Mouse (Mus musculus): Measurements from ENCODE around the gene Sart1. TPM values are rescaled to one million over a fixed set of nuclear protein-coding genes. Genes with fewer than 3 reads are reported as not detected.

The Sart1 gene
- total and polyA plus RNA-seq, 3 experiments, result 40.5 to 183 (median 75.5) TPM

- peaks cover 3% of the 10 kb centered on the region; the same call in 1 of the 2 replicates for H3K27me3 ChIP-seq (ENCODE audit: insufficient read depth, low read length)
- TF ChIP-seq CTCF (IDR thresholded peaks at IDR 0.05; ENCODE audit: low read depth, low read length) (no peak), GATA1 (IDR thresholded peaks at IDR 0.05; ENCODE audit: borderline replicate concordance, low read length) (no peak), TAL1 (conservative IDR thresholded peaks at IDR 0.05; ENCODE audit: low read depth, low read length) (no peak), GATA2 (IDR thresholded peaks at IDR 0.05; ENCODE audit: borderline replicate concordance, low read depth, low read length) (no peak), POLR2AphosphoS5 (IDR thresholded peaks at IDR 0.05; ENCODE audit: insufficient replicate concordance, low read depth, low read length) (no peak)
- DNase-seq (ENCODE audit: low spot score), result no peak
- peaks cover 55% of the 10 kb centered on the region for H3K36me3 ChIP-seq (replicated peaks)
- ATAC-seq (ENCODE audit: extremely low read depth, insufficient number of reproducible peaks, low FRiP score, poor library complexity, severe bottlenecking), result no peak
- H3K4me3 ChIP-seq (ENCODE audit: low read depth, low read length), result no peak overlapping the region
- H3K4me1 ChIP-seq (ENCODE audit: insufficient read depth, low read depth, low read length), result peaks cover 28% of the 10 kb centered on the region
- no peaks in the 10 kb centered on the region for H3K9me3 ChIP-seq (replicated peaks)
These were observed 31.1 kb upstream of the Sart1 start for GRCm38 (mm10) chr19:5419630-5420029.

DNA sequence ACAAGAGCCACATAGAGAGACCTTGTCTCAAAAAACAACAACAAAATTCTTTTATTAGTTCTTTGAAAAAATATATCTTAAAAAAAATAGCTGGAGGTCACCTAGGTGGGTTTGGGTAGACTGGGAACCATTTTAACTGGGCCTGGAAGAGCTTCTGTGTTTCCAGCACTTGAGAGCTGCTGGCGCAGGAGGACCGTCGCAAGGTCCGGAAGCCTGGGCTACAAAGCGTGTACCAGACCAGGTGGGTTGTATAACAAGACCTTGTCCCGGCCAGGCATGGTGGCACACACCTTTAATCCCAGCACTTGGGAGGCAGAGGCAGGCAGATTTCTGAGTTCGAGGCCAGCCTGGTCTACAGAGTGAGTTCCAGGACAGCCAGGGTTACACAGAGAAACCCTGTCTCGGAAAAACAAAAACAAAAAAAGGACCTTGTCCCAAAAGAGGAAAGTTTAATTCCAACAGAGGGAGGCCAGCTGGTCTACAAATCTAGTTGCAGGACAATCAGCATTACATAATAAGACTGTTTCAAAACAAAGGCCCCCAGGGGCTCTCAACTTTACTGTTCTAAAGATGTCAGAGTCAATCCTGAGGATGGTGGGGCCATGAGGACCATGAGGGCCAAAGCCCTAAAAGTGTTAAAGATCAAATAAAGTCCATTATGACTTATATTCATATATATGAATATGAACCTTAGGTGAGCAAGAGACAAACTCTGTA, 30.4 kb upstream of the Sart1 start:
- DNase-seq (ENCODE audit: low spot score) (no peak), ATAC-seq (ENCODE audit: extremely low read depth, insufficient number of reproducible peaks, low FRiP score, poor library complexity, severe bottlenecking) (no peak)
- Histone ChIP-seq H3K27me3 (ENCODE audit: insufficient read depth, low read length) (peaks cover 6% of the 10 kb centered on the region; the same call in 1 of the 2 replicates), H3K4me1 (ENCODE audit: insufficient read depth, low read depth, low read length) (peaks cover 27% of the 10 kb centered on the region), H3K4me3 (ENCODE audit: low read depth, low read length) (no peak overlapping the region), H3K36me3 (replicated peaks) (peaks cover 55% of the 10 kb centered on the region), H3K9me3 (replicated peaks) (no peaks in the 10 kb centered on the region)
- TF ChIP-seq GATA1 (IDR thresholded peaks at IDR 0.05; ENCODE audit: borderline replicate concordance, low read length) (no peak), GATA2 (IDR thresholded peaks at IDR 0.05; ENCODE audit: borderline replicate concordance, low read depth, low read length) (no peak), CTCF (IDR thresholded peaks at IDR 0.05; ENCODE audit: low read depth, low read length) (no peak), TAL1 (conservative IDR thresholded peaks at IDR 0.05; ENCODE audit: low read depth, low read length) (no peak), POLR2AphosphoS5 (IDR thresholded peaks at IDR 0.05; ENCODE audit: insufficient replicate concordance, low read depth, low read length) (no peak)

- no peak for DNase-seq (ENCODE audit: low spot score)
- no peaks in the 10 kb centered on the region for H3K9me3 ChIP-seq (replicated peaks)
- no peak for ATAC-seq (ENCODE audit: extremely low read depth, insufficient number of reproducible peaks, low FRiP score, poor library complexity, severe bottlenecking)
- peaks cover 4% of the 10 kb centered on the region; the same call in 1 of the 2 replicates for H3K4me1 ChIP-seq (ENCODE audit: insufficient read depth, low read depth, low read length)
- H3K36me3 ChIP-seq (replicated peaks), result peaks cover 14% of the 10 kb centered on the region
- no peak overlapping the region for H3K4me3 ChIP-seq (ENCODE audit: low read depth, low read length)
- TF ChIP-seq TAL1 (conservative IDR thresholded peaks at IDR 0.05; ENCODE audit: low read depth, low read length), result no peak
- H3K27me3 ChIP-seq (ENCODE audit: insufficient read depth, low read length), result peaks cover 12% of the 10 kb centered on the region; the same call in 1 of the 2 replicates
These were observed 26.0 kb upstream of the Sart1 start for GRCm38 (mm10) chr19:5414534-5414957.

DNA sequence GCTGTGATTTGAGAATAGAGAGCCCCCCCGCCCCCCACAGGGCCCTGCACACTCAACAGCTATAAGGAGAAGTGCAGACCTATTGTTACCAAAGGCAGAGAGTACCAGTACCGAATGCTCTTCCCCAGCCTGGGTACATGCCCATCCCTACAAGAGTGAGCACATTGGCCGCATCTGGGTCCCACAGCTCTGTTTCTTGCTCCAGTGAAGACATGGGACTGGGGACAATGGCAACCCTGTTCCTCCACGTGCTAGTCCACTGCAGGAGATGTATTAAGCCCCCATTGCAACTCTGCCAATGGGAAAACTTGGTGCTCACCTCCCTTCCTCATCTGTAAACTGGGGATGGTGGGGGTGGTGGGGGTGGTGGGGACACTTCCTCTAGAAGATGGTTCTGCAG, 25.3 kb upstream of the Sart1 start:
- TF ChIP-seq TAL1 (conservative IDR thresholded peaks at IDR 0.05; ENCODE audit: low read depth, low read length), result no peak
- TF ChIP-seq GATA2 (IDR thresholded peaks at IDR 0.05; ENCODE audit: borderline replicate concordance, low read depth, low read length), result no peak
- no peak for TF ChIP-seq POLR2AphosphoS5 (IDR thresholded peaks at IDR 0.05; ENCODE audit: insufficient replicate concordance, low read depth, low read length)
- TF ChIP-seq CTCF (IDR thresholded peaks at IDR 0.05; ENCODE audit: low read depth, low read length), result no peak
- no peak for TF ChIP-seq GATA1 (IDR thresholded peaks at IDR 0.05; ENCODE audit: borderline replicate concordance, low read length)
- H3K4me1 ChIP-seq (ENCODE audit: insufficient read depth, low read depth, low read length), result peaks cover 10% of the 10 kb centered on the region

DNA sequence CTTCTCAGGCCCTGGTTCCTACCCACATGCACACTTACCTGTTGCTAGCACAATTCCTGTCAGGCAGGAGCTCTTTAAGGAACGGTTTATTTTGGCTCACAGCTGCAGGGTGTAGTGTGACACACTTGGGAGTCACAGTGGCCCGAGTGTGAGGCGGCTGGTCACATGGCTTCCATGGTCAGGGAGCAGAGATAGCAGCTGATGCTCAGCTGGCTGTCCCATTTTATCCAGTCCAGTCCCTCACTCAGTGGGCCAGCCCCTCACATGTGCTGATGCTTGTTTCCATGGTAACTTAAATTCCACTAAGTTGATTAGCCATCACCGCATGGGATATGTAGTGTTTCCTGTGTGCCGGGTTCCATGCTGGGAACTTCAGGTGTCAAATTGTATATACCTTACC, 23.5 kb upstream of the Sart1 start:
- TF ChIP-seq GATA1 (IDR thresholded peaks at IDR 0.05; ENCODE audit: borderline replicate concordance, low read length) (no peak), GATA2 (IDR thresholded peaks at IDR 0.05; ENCODE audit: borderline replicate concordance, low read depth, low read length) (no peak), POLR2AphosphoS5 (IDR thresholded peaks at IDR 0.05; ENCODE audit: insufficient replicate concordance, low read depth, low read length) (no peak), CTCF (IDR thresholded peaks at IDR 0.05; ENCODE audit: low read depth, low read length) (no peak), TAL1 (conservative IDR thresholded peaks at IDR 0.05; ENCODE audit: low read depth, low read length) (no peak)
- Histone ChIP-seq H3K4me3 (ENCODE audit: low read depth, low read length) (no peak overlapping the region), H3K36me3 (replicated peaks) (peaks cover 6% of the 10 kb centered on the region), H3K27me3 (ENCODE audit: insufficient read depth, low read length) (peaks cover 12% of the 10 kb centered on the region; the same call in 1 of the 2 replicates), H3K9me3 (replicated peaks) (no peaks in the 10 kb centered on the region), H3K4me1 (ENCODE audit: insufficient read depth, low read depth, low read length) (peaks cover 29% of the 10 kb centered on the region)
- ATAC-seq (ENCODE audit: extremely low read depth, insufficient number of reproducible peaks, low FRiP score, poor library complexity, severe bottlenecking), result no peak
- no peak for DNase-seq (ENCODE audit: low spot score)

More for the DNA sequence above, 25.3 kb upstream of the Sart1 start:
- Histone ChIP-seq H3K27me3 (ENCODE audit: insufficient read depth, low read length) (peaks cover 12% of the 10 kb centered on the region; the same call in 1 of the 2 replicates), H3K4me3 (ENCODE audit: low read depth, low read length) (no peak overlapping the region), H3K36me3 (replicated peaks) (peaks cover 16% of the 10 kb centered on the region), H3K9me3 (replicated peaks) (no peaks in the 10 kb centered on the region)
- DNase-seq (ENCODE audit: low spot score) (no peak), ATAC-seq (ENCODE audit: extremely low read depth, insufficient number of reproducible peaks, low FRiP score, poor library complexity, severe bottlenecking) (no peak)

- ATAC-seq (ENCODE audit: extremely low read depth, insufficient number of reproducible peaks, low FRiP score, poor library complexity, severe bottlenecking) (no peak), DNase-seq (ENCODE audit: low spot score) (no peak)
- no peaks in the 10 kb centered on the region for H3K9me3 ChIP-seq (replicated peaks)
- no peak overlapping the region for H3K4me3 ChIP-seq (ENCODE audit: low read depth, low read length)
- H3K27me3 ChIP-seq (ENCODE audit: insufficient read depth, low read length), result peaks cover 12% of the 10 kb centered on the region; the same call in 1 of the 2 replicates
- no peak for TF ChIP-seq GATA1 (IDR thresholded peaks at IDR 0.05; ENCODE audit: borderline replicate concordance, low read length)
- TF ChIP-seq TAL1 (conservative IDR thresholded peaks at IDR 0.05; ENCODE audit: low read depth, low read length), result no peak
- no peak for TF ChIP-seq GATA2 (IDR thresholded peaks at IDR 0.05; ENCODE audit: borderline replicate concordance, low read depth, low read length)
- no peak for TF ChIP-seq POLR2AphosphoS5 (IDR thresholded peaks at IDR 0.05; ENCODE audit: insufficient replicate concordance, low read depth, low read length)
- no peak for TF ChIP-seq CTCF (IDR thresholded peaks at IDR 0.05; ENCODE audit: low read depth, low read length)
- peaks cover 35% of the 10 kb centered on the region for H3K4me1 ChIP-seq (ENCODE audit: insufficient read depth, low read depth, low read length)
- peaks cover 6% of the 10 kb centered on the region for H3K36me3 ChIP-seq (replicated peaks)
These were observed 22.1 kb upstream of the Sart1 start for GRCm38 (mm10) chr19:5410641-5411040.

Data from G1E (cell line).